Mouse (Mus musculus) forebrain, embryonic 14.5 days (tissue): ENCODE measurements around the gene Insl3. TPM values are rescaled to one million over a fixed set of nuclear protein-coding genes. Genes with fewer than 3 reads are reported as not detected.

Source experiments
- ATAC-seq: fragments of 200-750 bp; cut with Nextera tagmentation; 2 replicates; pipeline ENCODE4 v1.8.0; 2017; ENCODE audit warnings: mild to moderate bottlenecking, moderate library complexity
- DNase-seq: peaks from one replicate; pipeline ENCODE4 v3.0.0-alpha.2; 2015; ENCODE audit warnings: low spot score
- H3K27ac ChIP-seq: fragments of 300-500 bp; sonication (generic); 2 replicates; pipeline ENCODE4 v1.5.1; 2014; ENCODE audit warnings: low read depth, mild to moderate bottlenecking, control low read depth, low read length, moderate library complexity
- H3K27me3 ChIP-seq: fragments of 300-500 bp; sonication (generic); replicated peaks from 2 replicates; pipeline ENCODE4 v1.6.1; 2014; ENCODE audit warnings: low read length, control low read depth, mixed read lengths; ENCODE audit not compliant: control insufficient read depth, insufficient read depth
- H3K36me3 ChIP-seq: fragments of 300-500 bp; sonication (generic); 2 replicates; pipeline ENCODE4 v1.6.1; 2014; ENCODE audit warnings: low read length, control low read depth; ENCODE audit not compliant: control insufficient read depth, insufficient read depth
- H3K4me1 ChIP-seq: fragments of 300-500 bp; sonication (generic); 2 replicates; pipeline ENCODE4 v1.6.1; 2014; ENCODE audit warnings: antibody characterized with exemption, low read length, control low read depth; ENCODE audit not compliant: control insufficient read depth, insufficient read depth
- H3K4me2 ChIP-seq: fragments of 300-500 bp; sonication (generic); 2 replicates; pipeline ENCODE4 v1.6.1; 2014; ENCODE audit warnings: mild to moderate bottlenecking, control low read depth, low read length
- H3K4me3 ChIP-seq: fragments of 300-500 bp; sonication (generic); 2 replicates; pipeline ENCODE4 v1.5.1; 2014; ENCODE audit warnings: low read depth, low read length, control low read depth
- H3K9ac ChIP-seq: fragments of 300-500 bp; sonication (generic); 2 replicates; pipeline ENCODE4 v1.6.1; 2014; ENCODE audit warnings: mild to moderate bottlenecking, low read length, control low read depth, moderate library complexity
- H3K9me3 ChIP-seq: fragments of 300-500 bp; sonication (generic); replicated peaks from 2 replicates; pipeline ENCODE4 v1.6.1; 2016; ENCODE audit warnings: low read length, control low read depth, mixed read lengths; ENCODE audit not compliant: control insufficient read depth
- WGBS: fragments of 180-500 bp; shearing (Covaris S2); extraction: QIAGEN DNeasy Blood & Tissue Kit; methylation state at CpG from one replicate; pipeline ENCODE4 v1.1.7; 2014; 5-methylcytosine and 5-hydroxymethylcytosine counted together
- polyA plus RNA-seq: library from polyadenylated mRNA; unstranded; fragments of >200 nt; fragmentation: Nextera tagmentation; extraction: Ambion mirVana; gene quantifications from 2 replicates; pipeline ENCODE4 v1.2.1, GENCODE M21; 2014

The Insl3 gene
- 0.63 TPM in 1 of 2 replicates, not detected in the other for polyA plus RNA-seq

DNA sequence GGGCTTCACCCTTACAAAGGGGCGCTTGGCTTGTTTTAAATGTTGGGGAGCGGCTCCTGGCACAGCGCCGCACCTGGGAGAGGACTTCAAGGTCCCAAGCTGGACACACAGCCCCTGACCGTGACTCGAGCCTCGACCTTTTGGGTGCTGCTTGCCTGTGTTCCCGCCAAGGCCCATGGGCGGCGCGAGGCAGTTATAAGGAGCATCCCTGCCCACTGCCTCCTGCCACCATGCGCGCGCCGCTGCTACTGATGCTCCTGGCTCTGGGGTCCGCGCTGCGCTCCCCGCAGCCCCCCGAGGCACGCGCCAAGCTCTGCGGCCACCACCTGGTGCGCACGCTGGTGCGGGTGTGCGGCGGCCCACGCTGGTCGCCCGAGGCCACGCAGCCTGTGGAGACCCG is at the start of gene Insl3:
TSS of gene Insl3 (plus strand) at position 187 of the 400 bp plus-strand sequence.
- ATAC-seq = no peak
- H3K4me3 ChIP-seq = no peak within 1 kb of the TSS
- no peaks in the 10 kb centered on the region for H3K9me3 ChIP-seq

DNA sequence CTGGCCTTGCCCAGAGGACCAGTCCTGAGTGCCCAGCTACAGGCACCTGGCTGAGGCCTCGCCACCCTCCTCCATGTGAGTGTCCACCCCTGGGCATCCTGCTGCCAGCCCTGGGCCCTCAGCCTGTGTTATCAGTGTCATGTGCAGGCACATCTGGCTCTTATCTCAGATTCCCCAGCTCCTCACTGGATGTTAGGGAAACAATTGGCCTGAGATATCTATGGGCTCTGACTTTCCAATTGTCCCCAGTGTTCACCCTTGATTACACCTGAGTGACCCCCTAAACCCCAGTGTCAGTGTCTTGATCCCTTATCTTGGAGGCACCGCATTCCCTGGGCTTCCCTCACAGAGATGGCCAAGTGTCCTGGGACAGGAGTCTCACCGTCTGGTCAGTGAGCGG is 49.7 kb upstream of the Insl3 start:
- ATAC-seq = no peak
- Histone ChIP-seq H3K4me1 (no peaks in the 10 kb centered on the region), H3K36me3 (peaks cover 29% of the 10 kb centered on the region), H3K4me3 (no peak overlapping the region), H3K27me3 (peaks cover 4% of the 10 kb centered on the region; the same call in 1 of the 2 replicates), H3K9ac (no peak overlapping the region), H3K9me3 (no peaks in the 10 kb centered on the region), H3K4me2 (no peak overlapping the region), H3K27ac (no peak overlapping the region)
- WGBS = 92% methylated on average over 4 of the region's 4 CpGs
- no peak for DNase-seq

More for the DNA sequence above, at the start of gene Insl3:
- Histone ChIP-seq H3K9ac (no peak within 1 kb of the TSS), H3K27ac (no peak within 1 kb of the TSS), H3K4me1 (peaks cover 2% of the 10 kb centered on the region; the same call in 1 of the 2 replicates), H3K4me2 (no peak within 1 kb of the TSS), H3K36me3 (no peaks in the 10 kb centered on the region), H3K27me3 (peaks cover 100% of the 10 kb centered on the region)
- 6% methylated on average over 32 of the region's 33 CpGs for WGBS
- DNase-seq = no peak

DNA sequence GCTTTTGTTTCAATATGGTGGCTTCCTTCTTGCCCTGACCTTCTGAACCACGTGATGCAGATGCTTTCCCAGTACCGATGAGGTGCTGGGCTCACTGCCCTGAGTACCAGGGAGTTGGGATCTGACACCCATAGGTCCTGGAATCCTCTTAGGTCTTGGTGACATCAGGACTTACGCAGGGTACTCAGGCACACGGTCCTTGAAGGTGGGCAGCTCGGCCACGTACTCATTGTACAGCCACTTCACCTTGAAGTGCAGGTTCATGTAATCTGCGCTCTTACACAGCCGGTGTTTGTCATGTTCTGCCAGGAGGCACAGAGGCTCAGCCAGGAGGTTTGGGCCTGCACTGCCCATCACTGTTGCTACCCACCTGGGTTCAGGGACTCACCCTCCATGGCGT is 43.5 kb upstream of the Insl3 start:
- H3K9ac ChIP-seq = no peak overlapping the region
- DNase-seq (no peak), ATAC-seq (no peak)
- no peak overlapping the region for H3K4me2 ChIP-seq
- no peak overlapping the region for H3K4me3 ChIP-seq
- no peaks in the 10 kb centered on the region for H3K27me3 ChIP-seq
- no peak overlapping the region for H3K27ac ChIP-seq
- 79% methylated on average over 9 of the region's 9 CpGs for WGBS
- H3K36me3 ChIP-seq = peaks cover 50% of the 10 kb centered on the region
- no peaks in the 10 kb centered on the region for H3K4me1 ChIP-seq
- H3K9me3 ChIP-seq = no peaks in the 10 kb centered on the region

DNA sequence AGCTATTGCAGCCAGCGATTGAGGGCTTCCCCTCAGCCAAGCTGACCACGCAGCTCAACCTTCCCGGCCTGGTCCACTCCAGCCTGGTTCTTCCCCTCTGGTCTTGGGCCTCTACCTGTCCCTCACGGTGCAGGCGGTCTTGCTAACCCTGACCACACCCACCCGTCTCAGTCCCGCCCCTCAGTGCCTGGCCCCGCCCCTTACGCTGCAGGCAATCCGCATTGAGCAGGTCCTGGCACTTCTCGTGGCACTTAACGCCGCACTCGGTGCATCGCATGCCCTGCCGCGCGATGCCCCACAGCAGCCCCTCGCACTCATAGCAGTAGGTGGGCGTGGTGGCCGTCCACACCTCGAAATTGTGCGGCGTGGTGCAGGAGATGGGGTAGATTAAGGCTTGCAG is 34.4 kb upstream of the Insl3 start:
- 0% methylated on average over 24 of the region's 24 CpGs for WGBS
- no peak overlapping the region for H3K4me3 ChIP-seq
- no peaks in the 10 kb centered on the region for H3K9me3 ChIP-seq
- peak; percentile 33; the same call in 1 of the 2 replicates for ATAC-seq
- H3K27ac ChIP-seq = no peak overlapping the region
- H3K36me3 ChIP-seq = peaks cover 20% of the 10 kb centered on the region; the same call in 1 of the 2 replicates
- peak overlapping the region; percentile 32; the same call in 1 of the 2 replicates for H3K4me2 ChIP-seq
- H3K4me1 ChIP-seq = 0 out of 2 replicates have a peak, but pooled peaks cover 3% of the 10 kb centered on the region
- peak overlapping the region; percentile 29 for H3K9ac ChIP-seq
- peaks cover 18% of the 10 kb centered on the region; the same call in 1 of the 2 replicates for H3K27me3 ChIP-seq
- DNase-seq = no peak

DNA sequence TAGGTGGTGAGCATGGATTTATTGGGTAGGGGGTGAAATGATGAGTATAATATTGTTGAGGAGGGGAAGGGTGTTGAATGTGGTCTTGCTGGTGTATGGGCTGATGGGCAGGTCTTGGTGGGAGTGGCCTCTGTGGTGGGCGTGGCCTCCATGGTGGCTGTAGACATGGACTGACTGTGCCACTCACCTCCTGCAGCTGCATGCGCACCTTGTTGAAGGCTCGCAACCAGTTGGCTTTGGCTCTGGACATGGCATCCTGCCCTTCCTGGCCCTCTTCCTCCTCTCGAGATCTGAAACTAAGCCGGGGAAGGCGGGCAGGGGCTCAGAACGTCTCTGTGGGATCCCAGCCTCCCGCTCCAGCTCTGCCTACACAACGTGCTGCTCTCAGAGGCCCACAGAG is 31.2 kb upstream of the Insl3 start:
- Histone ChIP-seq H3K36me3 (peaks cover 11% of the 10 kb centered on the region), H3K27me3 (peaks cover 22% of the 10 kb centered on the region), H3K4me1 (0 out of 2 replicates have a peak, but pooled peaks cover 3% of the 10 kb centered on the region), H3K4me2 (no peak overlapping the region), H3K9me3 (no peaks in the 10 kb centered on the region), H3K27ac (no peak overlapping the region), H3K9ac (no peak overlapping the region), H3K4me3 (no peak overlapping the region)
- 20% methylated on average over 9 of the region's 9 CpGs for WGBS
- DNase-seq (no peak), ATAC-seq (no peak)

DNA sequence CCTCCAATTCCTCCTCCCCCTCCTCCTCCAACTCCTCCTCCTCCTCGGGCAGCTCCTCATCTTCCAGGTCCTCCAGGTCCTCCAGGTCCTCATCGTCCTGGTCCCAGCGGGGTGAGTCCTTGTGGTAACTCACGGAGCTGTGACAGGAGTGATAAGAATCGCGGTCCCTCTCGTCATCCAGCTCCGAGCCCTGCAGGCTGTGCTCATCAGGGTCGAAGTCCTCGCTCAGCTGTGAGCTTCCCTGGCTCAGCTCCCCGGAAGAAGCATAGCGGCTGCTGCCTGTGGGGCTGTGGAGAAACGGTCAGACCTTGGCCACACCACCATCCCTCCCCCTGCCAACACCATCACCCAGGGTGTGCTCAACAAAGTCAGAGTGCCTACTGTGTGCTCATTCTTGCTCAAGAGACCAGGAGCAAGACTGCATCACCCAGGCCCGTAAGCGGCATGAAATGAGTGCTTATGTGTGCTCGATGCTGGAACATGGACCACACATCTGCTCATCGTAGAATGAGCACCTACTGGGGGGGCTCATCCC is 30.4 kb upstream of the Insl3 start:
- Histone ChIP-seq H3K36me3 (peaks cover 12% of the 10 kb centered on the region), H3K9ac (no peak overlapping the region), H3K4me2 (no peak overlapping the region), H3K9me3 (no peaks in the 10 kb centered on the region), H3K4me1 (0 out of 2 replicates have a peak, but pooled peaks cover 3% of the 10 kb centered on the region), H3K27me3 (peaks cover 20% of the 10 kb centered on the region), H3K27ac (no peak overlapping the region), H3K4me3 (no peak overlapping the region)
- WGBS = 33% methylated on average over 17 of the region's 17 CpGs
- ATAC-seq (no peak), DNase-seq (no peak)

DNA sequence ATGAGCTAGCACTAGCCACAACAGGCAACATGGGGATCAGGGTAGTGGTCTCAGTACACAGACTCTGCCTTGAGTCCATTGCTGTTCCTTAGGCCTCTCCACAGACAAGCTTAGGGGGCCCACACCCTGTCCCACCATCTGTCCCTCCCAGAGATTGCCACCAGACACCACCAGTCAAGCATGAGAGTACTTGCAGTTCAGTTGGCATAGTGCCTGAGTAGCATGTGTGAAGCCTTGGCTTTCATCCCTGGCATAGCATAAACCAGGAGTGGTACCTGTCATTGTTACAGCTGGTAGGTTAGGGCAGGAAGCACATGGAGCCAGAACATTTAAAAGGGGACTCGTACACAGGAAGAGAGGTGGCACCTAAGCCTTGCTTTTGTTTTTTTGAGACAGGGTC is 29.3 kb upstream of the Insl3 start:
- Histone ChIP-seq H3K4me2 (no peak overlapping the region), H3K4me3 (no peak overlapping the region), H3K27me3 (peaks cover 12% of the 10 kb centered on the region), H3K4me1 (0 out of 2 replicates have a peak, but pooled peaks cover 2% of the 10 kb centered on the region), H3K9me3 (no peaks in the 10 kb centered on the region), H3K27ac (no peak overlapping the region), H3K9ac (no peak overlapping the region), H3K36me3 (peaks cover 21% of the 10 kb centered on the region)
- ATAC-seq = peak; percentile 50
- 65% methylated on average over 1 of the region's 1 CpGs for WGBS
- peak; percentile 68 for DNase-seq

DNA sequence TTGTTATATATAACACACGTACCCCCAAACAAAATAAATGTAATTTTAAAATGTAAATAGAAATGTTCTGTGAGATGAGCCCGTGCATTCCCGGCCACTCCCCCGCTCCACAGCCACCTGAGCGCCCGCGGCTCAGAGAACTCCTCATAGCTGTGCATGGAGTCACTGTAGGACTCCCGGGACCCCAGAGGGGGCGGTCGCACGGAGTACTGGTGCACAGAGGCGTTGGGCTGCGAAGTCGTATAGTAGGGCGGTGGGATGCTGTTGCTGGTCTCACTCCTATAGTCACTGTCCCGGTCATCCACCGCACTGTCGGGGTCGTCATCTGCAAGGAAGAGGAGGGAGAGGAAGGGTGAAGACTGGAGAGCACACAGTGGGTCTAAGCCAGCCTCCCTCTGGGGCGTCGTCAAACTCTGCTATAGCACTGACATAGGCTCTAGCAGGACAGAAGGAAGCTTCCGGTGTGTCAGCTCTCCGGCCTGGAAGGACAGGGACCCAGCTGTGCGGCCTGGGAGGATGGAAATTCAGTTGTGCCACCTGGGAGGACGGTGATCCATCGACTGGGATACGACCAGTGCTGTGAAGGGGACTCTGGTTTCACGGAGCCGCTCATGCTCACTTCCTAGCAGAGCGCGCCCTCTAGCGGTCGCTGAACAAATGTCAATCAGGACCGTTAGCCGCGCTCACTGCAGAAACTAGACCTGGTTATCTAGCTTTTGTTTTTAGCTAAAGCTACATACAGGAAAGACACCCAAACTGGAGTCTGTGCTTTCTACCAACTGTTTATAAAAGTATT is 28.5 kb upstream of the Insl3 start:
- Histone ChIP-seq H3K36me3 (peaks cover 21% of the 10 kb centered on the region), H3K4me3 (no peak overlapping the region)

More for the DNA sequence above, 28.5 kb upstream of the Insl3 start:
- ATAC-seq = peak; percentile 69
- H3K9ac ChIP-seq = no peak overlapping the region
- H3K27me3 ChIP-seq = peaks cover 7% of the 10 kb centered on the region
- WGBS = 10% methylated on average over 36 of the region's 36 CpGs
- no peak overlapping the region for H3K4me2 ChIP-seq
- peak; percentile 93 for DNase-seq
- H3K4me1 ChIP-seq = peaks cover under 1% of the 10 kb centered on the region; the same call in 1 of the 2 replicates
- H3K9me3 ChIP-seq = no peaks in the 10 kb centered on the region
- H3K27ac ChIP-seq = 0 out of 2 replicates have a peak overlapping the region, but pooled peaks have one; percentile 9
